ENCODE assay signal across 8 mouse cellular contexts in genomic region chr10:128803771-128804270, GRCm38 (mm10). TPM values are rescaled to one million over a fixed set of nuclear protein-coding genes. Genes with fewer than 3 reads are reported as not detected.
A peak's percentile ranks its signal among the peaks of the same experiment; 100 is the strongest.
DNase-seq lines count a peak whose midpoint lies in the region; ATAC-seq and TF ChIP-seq lines count a peak whose summit lies in the region.

Dnajc14 (plus strand) TSS chr10:128804062.

- no peaks in the 10 kb centered on the region for H3K27me3 ChIP-seq in hindbrain, embryonic 13.5 days
- no peaks in the 10 kb centered on the region for H3K27me3 ChIP-seq in lung, postnatal 0 days (replicated peaks; ENCODE audit: insufficient read depth, low read length)

- peaks cover 55% of the 10 kb centered on the region for H3K4me1 ChIP-seq in hindbrain, embryonic 13.5 days (replicated peaks)
- peaks cover 31% of the 10 kb centered on the region for H3K4me1 ChIP-seq in lung, postnatal 0 days (ENCODE audit: insufficient read depth, low read depth, low read length)

- DNase-seq in adrenal gland, adult (ENCODE audit: inconsistent age in 2 of 2, low spot score in 1 of 2), result peak; percentile 68 to 87
- peak; percentile 78 to 80 for DNase-seq in cerebellum, postnatal 14 days
- DNase-seq in gastrocnemius, adult 18-20 months (ENCODE audit: low spot score), result peak; percentile 58
- DNase-seq in layer of hippocampus, postnatal 14 days (ENCODE audit: low spot score in 2 of 2), result peak; percentile 74 to 77
- peak; percentile 75 for DNase-seq in lung, postnatal 0 days (ENCODE audit: low spot score)
- peak; percentile 61 for DNase-seq in ovary, postnatal 36 days (ENCODE audit: low spot score)
- no peak for DNase-seq in spleen, postnatal 4 days (ENCODE audit: low spot score in 2 of 2)

- TF ChIP-seq CTCF in lung, postnatal 0 days (IDR thresholded peaks at IDR 0.05), result no peak

- WGBS in hindbrain, embryonic 13.5 days, result under 1% methylated on average over 14 of the region's 14 CpGs
- under 1% methylated on average over 14 of the region's 14 CpGs for whole genome bisulfite sequencing in lung, postnatal 0 days

- no peaks in the 10 kb centered on the region for H3K9me3 ChIP-seq in hindbrain, embryonic 13.5 days
- H3K9me3 ChIP-seq in lung, postnatal 0 days (ENCODE audit: low read length), result no peaks in the 10 kb centered on the region

- TF ChIP-seq EP300 in lung, postnatal 0 days (IDR thresholded peaks at IDR 0.05), result no peak

- H3K4me3 ChIP-seq in hindbrain, embryonic 13.5 days, result peak within 1 kb of the TSS; percentile 82
- H3K4me3 ChIP-seq in lung, postnatal 0 days (ENCODE audit: low read depth, low read length), result peak within 1 kb of the TSS; percentile 73

- peak; percentile 11; the same call in 1 of the 2 replicates for ATAC-seq in hindbrain, embryonic 13.5 days (ENCODE audit: low FRiP score)
- ATAC-seq in lung, postnatal 0 days, result peak; percentile 5

- peaks cover 46% of the 10 kb centered on the region for H3K36me3 ChIP-seq in hindbrain, embryonic 13.5 days
- H3K36me3 ChIP-seq in lung, postnatal 0 days (ENCODE audit: insufficient read depth, low read length), result peaks cover 10% of the 10 kb centered on the region; the same call in 1 of the 2 replicates

- peak within 1 kb of the TSS; percentile 79 for H3K4me2 ChIP-seq in hindbrain, embryonic 13.5 days
- H3K4me2 ChIP-seq in lung, postnatal 0 days (replicated peaks; ENCODE audit: low read depth, low read length), result peak within 1 kb of the TSS; percentile 79

- H3K9ac ChIP-seq in hindbrain, embryonic 13.5 days, result peak within 1 kb of the TSS; percentile 92
- peak within 1 kb of the TSS; percentile 57 for H3K9ac ChIP-seq in lung, postnatal 0 days (replicated peaks; ENCODE audit: low read depth)

- H3K27ac ChIP-seq in hindbrain, embryonic 13.5 days, result peak within 1 kb of the TSS; percentile 99
- H3K27ac ChIP-seq in lung, postnatal 0 days (ENCODE audit: low read length), result peak within 1 kb of the TSS; percentile 91

RNA-seq across cellular contexts. Expression of gene Dnajc14, which starts in this region (rescaled TPM):
- total RNA-seq in gastrocnemius, adult 18-20 months (2021), result 10 to 100 TPM; 20.8 to 25.4 TPM
- 57.5 and 59.5 TPM in 2 replicates for polyA plus RNA-seq in hindbrain, embryonic 13.5 days (2015; fragmentation: Nextera tagmentation; extraction: Ambion mirVana)
- total RNA-seq in layer of hippocampus, postnatal 14 days (2021), result 10 to 100 TPM; 63.7 to 67.1 TPM
- 44.0 and 51.9 TPM in 2 replicates for polyA plus RNA-seq in lung, postnatal 0 days (2015; fragmentation: Nextera tagmentation; extraction: Ambion mirVana)

Comparison
In these comparisons a context has a peak if more than half of its experiments do, and no peak if none do; other contexts are left out.
1. DNase-seq: peak in adrenal gland, adult (2 of 2), cerebellum, postnatal 14 days (2 of 2), gastrocnemius, adult 18-20 months (single experiment), layer of hippocampus, postnatal 14 days (2 of 2), lung, postnatal 0 days (single experiment) and ovary, postnatal 36 days (single experiment); none in spleen, postnatal 4 days (0 of 2).